Comparison of ENCODE assay signal across 9 mouse cellular contexts in genomic region chr6:91707276-91707885, GRCm38 (mm10). TPM values are rescaled to one million over a fixed set of nuclear protein-coding genes. Genes with fewer than 3 reads are reported as not detected.
DNase-seq lines count a peak whose midpoint lies in the region; ATAC-seq and TF ChIP-seq lines count a peak whose summit lies in the region.
"Had no signal": no experiment of that assay in that cellular context is flagged by ENCODE, and none has a peak within 500 bp of the region (broad histone marks: within the 10 kb centered on the region; RNA-seq: fewer than 3 reads in every experiment).

No protein-coding gene starts in this region.

- H3K4me1 ChIP-seq in liver, embryonic 14.5 days (replicated peaks; ENCODE audit: control insufficient read depth in 2 of 2, insufficient read depth in 2 of 2, low read length in 1 of 2): peaks cover 0 to 11% of the 10 kb centered on the region in 2 experiments; a peak in 2 of 4 replicates
- H3K4me1 ChIP-seq in hindbrain, embryonic 13.5 days (replicated peaks): peaks cover 43% of the 10 kb centered on the region
- H3K4me1 ChIP-seq in midbrain, postnatal 0 days (ENCODE audit: insufficient read depth, low read length): 0 out of 2 replicates have a peak, but pooled peaks cover under 1% of the 10 kb centered on the region

- no peak overlapping the region for H3K27ac ChIP-seq in liver, embryonic 14.5 days
- peak overlapping the region; percentile 91 for H3K27ac ChIP-seq in hindbrain, embryonic 13.5 days
- peak overlapping the region; percentile 70 for H3K27ac ChIP-seq in midbrain, postnatal 0 days (ENCODE audit: low read depth, low read length)
- H3K27ac ChIP-seq: embryonic facial prominence, embryonic 15.5 days had no signal

- TF ChIP-seq CTCF in liver, embryonic 14.5 days (IDR thresholded peaks at IDR 0.05; ENCODE audit: low read depth): no peak
- no peak for TF ChIP-seq CTCF in brain, embryonic 14.5 days (IDR thresholded peaks at IDR 0.05; ENCODE audit: borderline replicate concordance, extremely low read depth, insufficient read depth, insufficient read length)
- no peak for TF ChIP-seq CTCF in midbrain, postnatal 0 days (IDR thresholded peaks at IDR 0.05)

- H3K9ac ChIP-seq in liver, embryonic 14.5 days (replicated peaks): no peak overlapping the region
- H3K9ac ChIP-seq in hindbrain, embryonic 13.5 days: no peak overlapping the region
- no peak overlapping the region for H3K9ac ChIP-seq in midbrain, postnatal 0 days (replicated peaks; ENCODE audit: low read length, poor library complexity, severe bottlenecking)
- H3K9ac ChIP-seq: embryonic facial prominence, embryonic 15.5 days had no signal

- no peaks in the 10 kb centered on the region for H3K36me3 ChIP-seq in liver, embryonic 14.5 days (replicated peaks; ENCODE audit: control insufficient read depth, insufficient read depth, low read depth)
- peaks cover 45% of the 10 kb centered on the region for H3K36me3 ChIP-seq in hindbrain, embryonic 13.5 days
- peaks cover 32% of the 10 kb centered on the region; the same call in 1 of the 2 replicates for H3K36me3 ChIP-seq in midbrain, postnatal 0 days (ENCODE audit: insufficient read depth, low read length)

- no peak overlapping the region for H3K4me3 ChIP-seq in liver, embryonic 14.5 days (ENCODE audit: insufficient read depth in 1 of 2, low read depth in 2 of 2, low read length in 2 of 2)
- no peak overlapping the region for H3K4me3 ChIP-seq in hindbrain, embryonic 13.5 days
- no peak overlapping the region for H3K4me3 ChIP-seq in midbrain, postnatal 0 days (ENCODE audit: low read depth, low read length)
- H3K4me3 ChIP-seq: embryonic facial prominence, embryonic 15.5 days had no signal

- no peak for DNase-seq in liver, embryonic 14.5 days (ENCODE audit: low read depth in 3 of 3, low spot score in 3 of 3)
- no peak for DNase-seq in liver
- DNase-seq in brain, embryonic 14.5 days (ENCODE audit: low read depth): peak; percentile 70
- no peak for DNase-seq in midbrain, postnatal 0 days (ENCODE audit: low spot score)
- DNase-seq in adrenal gland, adult 2 months: no peak
- no peak for DNase-seq in adrenal gland, adult 8-10 months
- no peak for DNase-seq in embryo, embryonic 9.5 days (ENCODE audit: extremely low spot score)

- no peak for TF ChIP-seq EP300 in liver, embryonic 14.5 days (IDR thresholded peaks at IDR 0.05; ENCODE audit: low read depth)

- no peak for TF ChIP-seq POLR2A in brain, embryonic 14.5 days (IDR thresholded peaks at IDR 0.05; ENCODE audit: borderline replicate concordance, extremely low read depth, insufficient read depth, insufficient read length, poor library complexity, severe bottlenecking)

- H3K27me3 ChIP-seq in liver, embryonic 14.5 days (ENCODE audit: control insufficient read depth, insufficient read depth, low read length): no peaks in the 10 kb centered on the region
- H3K27me3 ChIP-seq in hindbrain, embryonic 13.5 days: no peaks in the 10 kb centered on the region
- no peaks in the 10 kb centered on the region for H3K27me3 ChIP-seq in midbrain, postnatal 0 days (ENCODE audit: insufficient read depth, low read length)
- H3K27me3 ChIP-seq: embryonic facial prominence, embryonic 15.5 days had no signal

- ATAC-seq in liver, embryonic 14.5 days (ENCODE audit: insufficient read depth): 0 out of 2 replicates have a peak, but pooled peaks have one; percentile 39
- ATAC-seq in hindbrain, embryonic 13.5 days (ENCODE audit: low FRiP score): 0 out of 2 replicates have a peak, but pooled peaks have one; percentile 7
- ATAC-seq in midbrain, postnatal 0 days (ENCODE audit: low FRiP score): no peak

- no peaks in the 10 kb centered on the region for H3K9me3 ChIP-seq in liver, embryonic 14.5 days (ENCODE audit: control insufficient read depth, low read length)
- H3K9me3 ChIP-seq in hindbrain, embryonic 13.5 days: no peaks in the 10 kb centered on the region
- H3K9me3 ChIP-seq in midbrain, postnatal 0 days (ENCODE audit: low read length): no peaks in the 10 kb centered on the region
- H3K9me3 ChIP-seq: embryonic facial prominence, embryonic 15.5 days had no signal

- 79% methylated on average over 8 of the region's 8 CpGs for WGBS in liver, embryonic 14.5 days (ENCODE audit: insufficient replicate concordance)
- 64% methylated on average over 8 of the region's 8 CpGs for WGBS in hindbrain, embryonic 13.5 days
- WGBS in midbrain, postnatal 0 days: 77% methylated on average over 8 of the region's 8 CpGs

- no peak overlapping the region for H3K4me2 ChIP-seq in liver, embryonic 14.5 days (ENCODE audit: low read depth)
- H3K4me2 ChIP-seq in hindbrain, embryonic 13.5 days: no peak overlapping the region
- no peak overlapping the region for H3K4me2 ChIP-seq in midbrain, postnatal 0 days (ENCODE audit: low read depth, low read length, poor library complexity, severe bottlenecking)
- H3K4me2 ChIP-seq: embryonic facial prominence, embryonic 15.5 days had no signal

RNA-seq across cellular contexts. Expression of gene Slc6a6, which starts 23.5 kb away (rescaled TPM):
- 8.0 and 9.0 TPM in 2 replicates for polyA plus RNA-seq in liver, embryonic 14.5 days (2012; rRNA removed)
- polyA plus RNA-seq in liver, embryonic 14.5 days (2014; fragmentation: Nextera tagmentation; extraction: Ambion mirVana): 7.5 and 11.4 TPM in 2 replicates
- 67.2 and 96.3 TPM in 2 replicates for polyA plus RNA-seq in brain, embryonic 14.5 days (2012; rRNA removed)
- polyA plus RNA-seq in hindbrain, embryonic 13.5 days (2015; fragmentation: Nextera tagmentation; extraction: Ambion mirVana): 91.0 and 98.3 TPM in 2 replicates
- 105 and 147 TPM in 2 replicates for total RNA-seq in midbrain, postnatal 0 days (2014; rRNA removed)
- 123 and 146 TPM in 2 replicates for polyA plus RNA-seq in midbrain, postnatal 0 days (2015; fragmentation: Nextera tagmentation; extraction: Ambion mirVana)
- total RNA-seq in adrenal gland, adult 2 months (2021): 100 to 1,000 TPM; 466 to 626 TPM
- polyA plus RNA-seq in adrenal gland, adult 2 months (2012; rRNA removed): 570 and 815 TPM in 2 replicates
- 100 to 1,000 TPM; 468 to 562 (median 518) TPM for total RNA-seq in adrenal gland, adult 8-10 months (2022)
